Comparison of ENCODE assay signal across 26 mouse cellular contexts in the genomic region with DNA sequence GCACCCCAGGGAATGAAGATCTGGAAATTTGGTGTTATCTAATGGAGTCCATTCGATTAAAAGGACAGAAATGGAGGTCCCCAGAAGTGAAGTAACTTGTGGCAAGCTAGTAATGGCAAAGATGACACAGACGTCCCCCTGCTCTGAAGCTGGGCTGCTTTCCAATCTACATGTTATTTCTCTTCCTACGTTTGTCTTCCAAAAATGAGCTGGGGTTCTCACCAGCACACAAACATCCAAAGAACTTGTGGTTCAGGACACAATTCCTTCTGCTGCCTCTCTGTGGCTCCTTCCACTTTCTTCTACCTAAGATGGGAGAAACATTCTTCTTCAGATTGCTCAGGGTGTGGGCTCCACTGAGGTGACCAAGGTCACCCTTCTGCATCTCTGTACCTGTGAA.
"Had no signal": no experiment of that assay in that cellular context is flagged by ENCODE, and none has a peak within 500 bp of the region (broad histone marks: within the 10 kb centered on the region; RNA-seq: fewer than 3 reads in every experiment).

No protein-coding gene starts in this region.

- H3K4me3 ChIP-seq: embryonic facial prominence, embryonic 10.5 days; embryonic facial prominence, embryonic 12.5 days; embryonic facial prominence, embryonic 13.5 days; embryonic facial prominence, embryonic 15.5 days; erythroblast, embryonic 14.5 days; forebrain, embryonic 10.5 days; forebrain, embryonic 12.5 days; forebrain, embryonic 13.5 days; forebrain, embryonic 15.5 days; gastrocnemius, adult 2 months; heart, adult 2 months had no signal

- H3K9me3 ChIP-seq: embryonic facial prominence, embryonic 10.5 days; embryonic facial prominence, embryonic 12.5 days; embryonic facial prominence, embryonic 13.5 days; embryonic facial prominence, embryonic 15.5 days; forebrain, embryonic 10.5 days; forebrain, embryonic 12.5 days; forebrain, embryonic 13.5 days; forebrain, embryonic 15.5 days had no signal

- H3K27ac ChIP-seq: embryonic facial prominence, embryonic 10.5 days; embryonic facial prominence, embryonic 12.5 days; embryonic facial prominence, embryonic 13.5 days; embryonic facial prominence, embryonic 15.5 days; forebrain, embryonic 10.5 days; forebrain, embryonic 12.5 days; forebrain, embryonic 13.5 days; forebrain, embryonic 15.5 days; gastrocnemius, adult 2 months; heart, adult 2 months had no signal

- ATAC-seq: forebrain, embryonic 13.5 days; forebrain, embryonic 14.5 days; forebrain, embryonic 15.5 days; forebrain, embryonic 16.5 days; forebrain, postnatal 0 days had no signal

- H3K4me1 ChIP-seq: embryonic facial prominence, embryonic 10.5 days; embryonic facial prominence, embryonic 12.5 days; embryonic facial prominence, embryonic 13.5 days; embryonic facial prominence, embryonic 15.5 days; forebrain, embryonic 10.5 days; forebrain, embryonic 12.5 days; forebrain, embryonic 13.5 days; forebrain, embryonic 15.5 days had no signal

- H3K27me3 ChIP-seq: embryonic facial prominence, embryonic 12.5 days; embryonic facial prominence, embryonic 13.5 days; embryonic facial prominence, embryonic 15.5 days; forebrain, embryonic 13.5 days; forebrain, embryonic 15.5 days had no signal

- DNase-seq: cerebellum, adult 8-10 months; cerebellum, adult 9-10 months; cerebellum, adult 9-11 months; cerebellum, postnatal 10 days; cerebellum, postnatal 14 days; cerebellum, postnatal 25 days; embryo, embryonic 11 days; forebrain, postnatal 0 days; gastrocnemius, adult 2 months; gastrocnemius, postnatal 10 days; gastrocnemius, postnatal 14 days; gastrocnemius, postnatal 25 days; gastrocnemius, postnatal 36 days; heart, adult 18-20 months; heart, adult 2 months had no signal

- H3K36me3 ChIP-seq: embryonic facial prominence, embryonic 10.5 days; embryonic facial prominence, embryonic 12.5 days; embryonic facial prominence, embryonic 13.5 days; embryonic facial prominence, embryonic 15.5 days; forebrain, embryonic 10.5 days; forebrain, embryonic 12.5 days; forebrain, embryonic 15.5 days had no signal
